Mouse (Mus musculus) cerebellum, adult 9-11 months (tissue): ENCODE measurements around the gene Gucy2f.
A peak's percentile ranks its signal among the peaks of the same experiment; 100 is the strongest.
"Not testable (repeated sequence)": the region's sequence is repeated elsewhere in the genome, so short reads cannot be mapped to it uniquely, and the experiment has no call there.

Experiments used
- DNase-seq: peaks from one replicate; pipeline ENCODE4 v3.0.0; 2022

Gucy2f gene

GRCm38 (mm10) chrX:142196831-142197230 lies at the start of gene Gucy2f:
Gene Gucy2f, minus strand, starts transcription at chrX:142196931.
- DNase-seq: no peak

GRCm38 (mm10) chrX:142245682-142246327 lies 49.1 kb upstream of the Gucy2f start:
- no peak for DNase-seq

GRCm38 (mm10) chrX:142237101-142237500 lies 40.4 kb upstream of the Gucy2f start:
- no peak for DNase-seq

GRCm38 (mm10) chrX:142236146-142236545 lies 39.4 kb upstream of the Gucy2f start:
- DNase-seq: not testable (repeated sequence)

GRCm38 (mm10) chrX:142228769-142229158 lies 32.0 kb upstream of the Gucy2f start:
- DNase-seq: no peak

- peak; percentile 87 for DNase-seq
These were observed 31.5 kb upstream of the Gucy2f start for GRCm38 (mm10) chrX:142228055-142228768.

- no peak for DNase-seq
These were observed 30.8 kb upstream of the Gucy2f start for GRCm38 (mm10) chrX:142227398-142228054.

GRCm38 (mm10) chrX:142226542-142226941 lies 29.8 kb upstream of the Gucy2f start, which contains the start of gene Nxt2:
Gene Nxt2, plus strand, starts transcription at chrX:142226770.
- no peak for DNase-seq

GRCm38 (mm10) chrX:142200295-142200694 lies 3.6 kb upstream of the Gucy2f start:
- peak; percentile 25 for DNase-seq

GRCm38 (mm10) chrX:142195551-142195950 lies 1.2 kb downstream of the Gucy2f start:
- no peak for DNase-seq

GRCm38 (mm10) chrX:142194420-142194819 lies 2.3 kb downstream of the Gucy2f start:
- peak; percentile 10 for DNase-seq

- no peak for DNase-seq
These were observed 6.4 kb downstream of the Gucy2f start for GRCm38 (mm10) chrX:142190355-142190754.

- peak; percentile 30 for DNase-seq
These were observed 7.6 kb downstream of the Gucy2f start for GRCm38 (mm10) chrX:142189023-142189703.

- DNase-seq: no peak
These were observed 14.7 kb downstream of the Gucy2f start for GRCm38 (mm10) chrX:142182026-142182425.

GRCm38 (mm10) chrX:142176981-142177380 lies 19.8 kb downstream of the Gucy2f start:
- no peak for DNase-seq

- no peak for DNase-seq
These were observed 81.0 kb downstream of the Gucy2f start for GRCm38 (mm10) chrX:142115779-142116178.

- no peak for DNase-seq
These were observed 85.5 kb downstream of the Gucy2f start for GRCm38 (mm10) chrX:142111236-142111635.

- DNase-seq: no peak
These were observed 99.8 kb downstream of the Gucy2f start for GRCm38 (mm10) chrX:142096904-142097303.

GRCm38 (mm10) chrX:142095579-142095978 lies 101.2 kb downstream of the Gucy2f start:
- DNase-seq: no peak

GRCm38 (mm10) chrX:142062585-142062984 lies 134.1 kb downstream of the Gucy2f start:
- DNase-seq: peak; percentile 9
